Mouse (Mus musculus): Measurements from ENCODE around the gene Bloc1s3.

DNA sequence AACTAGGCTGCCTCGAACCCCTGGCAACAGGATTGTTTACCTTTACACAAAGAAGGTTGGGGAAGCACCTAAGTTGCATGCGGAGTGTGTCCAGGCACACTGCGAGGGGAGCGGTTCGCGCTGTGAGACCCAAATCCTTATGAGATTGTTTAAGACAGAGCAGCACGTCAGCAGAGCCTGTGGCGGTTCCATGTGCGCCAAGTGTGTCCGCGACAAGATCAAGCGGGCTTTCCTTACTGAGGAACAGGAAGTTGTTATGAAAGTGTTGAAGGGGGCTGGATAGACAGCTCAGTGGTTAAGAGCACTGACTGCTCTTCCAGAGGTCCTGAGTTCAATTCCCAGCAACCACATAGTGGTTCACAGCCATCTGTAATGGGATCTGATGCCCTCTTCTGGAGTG, 39.9 kb downstream of the Bloc1s3 start:
- no peak for TF ChIP-seq CTCF (IDR thresholded peaks at IDR 0.05; ENCODE audit: insufficient read depth, low read depth, low read length)
- TF ChIP-seq POLR2A (IDR thresholded peaks at IDR 0.05; ENCODE audit: insufficient read depth, low read depth, low read length) = no peak
